Mouse (Mus musculus) lung, postnatal 14 days (tissue): ENCODE data around the gene Ccser2.
"Not testable (repeated sequence)": the region's sequence is repeated elsewhere in the genome, so short reads cannot be mapped to it uniquely, and the experiment has no call there.

Source experiments
- DNase-seq: peaks from one replicate; pipeline ENCODE4 v3.0.0; 2021

The Ccser2 gene

GRCm38 (mm10) chr14:36968628-36969147 lies at the start of gene Ccser2:
Ccser2 (minus strand) TSS chr14:36968777.
- DNase-seq, result peak; percentile 99

DNA sequence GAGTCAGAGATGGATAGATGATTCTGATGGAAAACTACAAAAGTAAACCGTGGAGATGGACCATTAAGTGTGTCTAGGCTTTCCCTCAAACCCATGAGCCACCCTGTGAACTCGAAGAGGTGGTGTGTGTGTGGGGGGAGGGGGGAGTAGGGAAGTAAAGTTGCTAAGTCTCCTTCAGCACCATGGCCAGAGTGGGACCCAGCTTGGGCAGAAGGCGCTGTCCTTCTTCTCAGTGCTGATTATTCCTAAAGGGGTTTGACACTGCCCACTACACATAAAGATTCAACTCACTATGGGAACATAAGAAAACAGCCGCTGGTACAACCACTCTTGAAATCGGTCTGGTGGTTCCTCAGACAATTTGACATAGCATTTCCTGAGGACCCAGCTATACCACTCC lies 47.3 kb upstream of the Ccser2 start:
- peak; percentile 37 for DNase-seq

GRCm38 (mm10) chr14:37013644-37014043 lies 45.1 kb upstream of the Ccser2 start:
- no peak for DNase-seq

GRCm38 (mm10) chr14:37009686-37010085 lies 41.1 kb upstream of the Ccser2 start:
- DNase-seq, result no peak

GRCm38 (mm10) chr14:37006489-37006888 lies 37.9 kb upstream of the Ccser2 start:
- DNase-seq, result no peak

- DNase-seq, result no peak
These were observed 37.3 kb upstream of the Ccser2 start for GRCm38 (mm10) chr14:37005865-37006264.

GRCm38 (mm10) chr14:37003431-37004095 lies 35.0 kb upstream of the Ccser2 start:
- DNase-seq, result no peak

DNA sequence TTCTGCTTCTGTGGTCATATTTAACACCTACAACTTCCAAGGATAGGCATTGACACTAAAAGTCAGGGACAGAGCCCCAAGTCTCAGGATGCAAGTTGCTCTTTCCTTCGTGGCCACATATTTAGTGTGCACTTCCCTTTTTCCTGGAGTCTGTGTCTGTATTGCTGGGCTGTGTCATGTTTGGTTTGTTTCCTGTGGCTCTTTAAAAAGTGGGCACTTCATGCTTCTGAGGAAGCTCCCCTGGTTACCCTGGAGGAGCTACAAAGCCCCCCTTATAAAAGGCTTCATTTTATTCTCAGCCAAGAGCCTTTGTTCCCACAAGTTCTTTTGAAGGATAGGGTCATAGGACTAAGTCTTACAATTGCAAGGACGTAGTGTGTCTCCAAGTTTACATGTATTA lies 34.3 kb upstream of the Ccser2 start:
- DNase-seq, result no peak

DNA sequence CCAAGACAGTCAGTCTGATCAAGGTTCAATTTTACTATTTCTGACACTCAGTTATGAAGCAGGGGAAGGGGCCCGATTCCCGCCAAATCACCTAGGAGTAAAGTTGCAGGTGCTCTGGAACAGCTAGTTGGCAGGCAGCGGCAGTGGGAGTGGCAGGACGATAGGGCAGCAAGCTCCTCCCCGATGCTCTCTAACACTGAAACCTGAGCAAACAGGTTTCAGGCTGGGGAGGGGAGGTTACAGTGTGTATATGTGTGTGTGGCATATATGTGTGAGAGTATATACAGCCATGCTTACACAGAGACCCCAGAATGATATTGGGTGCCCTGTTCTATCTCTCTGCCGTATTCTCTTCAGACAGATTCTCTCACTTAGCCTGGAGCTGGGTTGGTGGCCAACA lies 32.2 kb upstream of the Ccser2 start:
- DNase-seq, result not testable (repeated sequence)

DNA sequence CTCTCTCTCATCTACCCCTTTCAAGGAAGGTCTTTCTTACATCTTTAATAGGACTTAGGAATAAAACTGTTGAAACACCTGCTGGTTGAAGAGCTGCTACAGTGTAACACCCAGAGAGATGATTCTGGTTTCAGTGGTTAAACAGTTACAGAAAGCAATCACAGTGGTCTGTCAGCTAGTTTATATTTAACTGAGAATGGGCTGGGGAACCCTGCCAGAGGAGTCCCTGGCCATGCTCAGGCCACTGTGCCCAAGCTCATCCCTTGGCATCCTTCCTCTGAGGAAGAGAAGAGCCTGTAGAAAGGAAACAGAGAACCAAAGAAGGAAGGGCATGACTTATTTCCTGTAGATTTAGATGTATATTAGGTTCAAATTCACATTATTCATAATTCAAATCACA lies 21.2 kb upstream of the Ccser2 start:
- no peak for DNase-seq

GRCm38 (mm10) chr14:36985693-36986092 lies 17.1 kb upstream of the Ccser2 start:
- no peak for DNase-seq

DNA sequence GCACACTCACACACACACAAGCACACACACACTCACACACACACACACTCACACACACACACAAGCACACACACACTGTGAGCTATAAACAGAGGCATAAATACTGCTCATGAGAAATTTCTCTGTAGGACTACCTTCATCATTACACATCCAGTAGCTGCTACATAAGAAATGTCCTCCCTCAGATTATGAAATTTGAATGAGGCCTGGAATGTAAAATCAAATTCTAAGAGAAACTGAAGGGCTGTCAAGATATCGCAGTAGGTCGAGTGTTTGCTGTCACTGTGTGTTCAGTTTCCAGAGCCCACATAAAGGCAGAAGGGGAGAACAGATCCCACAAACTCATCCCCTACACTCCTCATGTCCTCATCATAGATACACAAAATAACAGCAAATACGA lies 6.4 kb upstream of the Ccser2 start:
- no peak for DNase-seq

DNA sequence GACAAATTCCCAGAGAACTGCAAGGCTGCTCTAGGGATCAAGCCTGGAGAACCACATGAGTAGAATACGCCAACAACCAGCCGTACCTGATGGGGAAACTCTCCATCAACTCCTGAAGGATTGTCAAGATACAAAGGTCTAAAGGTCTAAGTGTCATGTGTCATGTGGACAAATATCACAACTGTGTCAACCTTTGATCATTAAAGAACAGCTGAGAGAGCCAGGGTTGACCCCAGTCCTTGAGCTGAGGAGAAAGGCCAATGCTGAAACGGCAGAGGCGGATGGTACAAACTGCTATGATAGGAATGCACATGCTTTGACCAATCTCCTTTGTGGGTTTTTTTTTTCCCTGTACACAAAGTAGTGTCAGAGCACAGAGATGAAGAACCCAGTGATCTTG lies 2.6 kb upstream of the Ccser2 start:
- DNase-seq, result no peak

DNA sequence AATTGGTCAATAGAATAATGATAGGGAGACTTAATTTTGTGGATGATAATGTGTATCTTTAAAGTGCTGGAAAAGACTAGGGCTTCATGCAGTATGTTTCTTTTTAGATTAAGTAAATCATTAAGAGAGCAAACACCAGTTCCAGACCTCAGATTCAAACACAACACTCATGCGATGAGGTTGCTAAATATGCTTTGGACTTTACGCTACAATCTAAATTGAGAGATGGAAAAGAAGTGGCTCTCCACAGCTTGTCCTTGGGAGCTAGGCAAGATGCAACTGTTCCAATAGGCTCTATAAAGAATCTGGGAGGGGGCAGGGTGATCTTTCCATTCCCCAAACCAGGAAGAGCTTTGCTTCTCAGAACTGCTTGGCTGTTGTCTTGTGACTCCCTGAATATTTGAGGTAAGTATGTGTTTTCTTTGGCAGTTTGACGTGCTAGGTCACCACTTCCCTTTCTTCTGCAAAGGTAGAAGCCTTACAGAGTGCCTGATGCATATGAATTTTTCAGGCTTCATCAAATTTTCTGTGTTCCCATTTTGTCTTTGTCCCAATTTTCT lies 1.4 kb upstream of the Ccser2 start:
- DNase-seq, result no peak

DNA sequence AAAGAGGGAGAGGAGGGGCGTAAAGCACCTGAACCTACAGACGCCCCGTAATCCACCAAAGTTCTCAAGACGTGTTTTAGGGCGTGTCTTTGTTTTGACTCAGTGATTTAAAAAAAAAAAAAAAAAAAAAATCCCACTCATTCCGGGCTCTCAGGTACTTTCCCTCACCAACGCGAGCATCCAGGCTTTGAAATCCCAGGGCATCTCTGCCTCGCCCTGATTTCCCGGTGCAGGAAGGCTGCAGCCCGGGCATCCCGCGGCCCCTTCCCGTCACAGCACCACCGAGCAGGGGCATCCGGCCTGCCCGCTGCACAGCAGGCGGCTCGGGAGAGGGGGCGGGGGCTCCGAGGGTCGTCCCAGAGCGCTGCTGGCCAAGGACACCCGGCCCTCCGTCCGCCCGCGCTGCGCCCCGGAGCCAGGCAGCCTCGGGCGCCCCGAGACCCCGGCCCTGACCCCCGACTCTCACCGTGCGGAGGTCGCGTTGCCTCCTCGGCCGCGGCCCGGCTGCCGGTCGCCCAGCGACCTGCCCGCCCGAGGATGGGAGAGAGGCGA lies 425 bp downstream of the Ccser2 start:
- DNase-seq, result peak; percentile 58

- no peak for DNase-seq
These were observed 3.2 kb downstream of the Ccser2 start for GRCm38 (mm10) chr14:36965421-36965820.

- DNase-seq, result no peak
These were observed 6.1 kb downstream of the Ccser2 start for GRCm38 (mm10) chr14:36962477-36962876.

DNA sequence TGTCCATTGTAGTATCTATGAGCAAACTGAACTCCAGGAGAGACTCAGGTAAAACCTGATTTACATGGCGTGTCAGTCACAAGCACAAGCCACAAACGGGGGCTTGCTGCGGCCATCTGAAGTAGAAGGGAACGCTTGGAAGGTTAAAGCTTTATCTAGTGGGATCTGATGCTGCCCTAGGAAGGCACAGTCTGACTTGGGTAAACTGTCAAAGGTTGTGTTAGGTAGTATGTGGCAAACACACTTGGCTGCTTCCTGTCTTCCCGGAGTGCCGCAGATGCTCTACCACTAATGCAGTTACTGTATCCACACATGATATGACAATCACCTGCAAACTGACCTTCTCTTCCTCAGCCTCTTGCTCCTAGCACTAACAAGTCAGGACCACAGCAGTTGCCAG lies 10.9 kb downstream of the Ccser2 start:
- DNase-seq, result no peak

DNA sequence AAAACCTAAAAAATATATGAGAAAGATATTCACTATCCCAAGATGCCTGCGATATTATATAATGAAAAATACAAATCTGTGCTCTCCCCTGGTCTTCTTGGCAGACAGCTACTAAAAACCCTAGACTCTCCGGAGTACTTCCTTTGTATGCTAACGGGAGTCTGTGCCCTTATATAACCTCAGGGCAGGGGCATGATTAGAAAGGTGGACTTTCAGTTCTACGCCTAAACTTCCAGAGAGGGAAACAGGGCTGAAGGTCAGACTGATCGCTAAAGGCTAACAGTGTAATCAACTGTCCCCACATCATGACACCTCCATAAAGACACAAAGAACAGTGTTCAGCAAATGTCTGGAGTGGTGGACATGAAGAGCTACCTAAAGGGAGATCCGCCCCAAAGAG lies 11.3 kb downstream of the Ccser2 start:
- no peak for DNase-seq

- DNase-seq, result no peak
These were observed 11.9 kb downstream of the Ccser2 start for GRCm38 (mm10) chr14:36956717-36957116.

GRCm38 (mm10) chr14:36952687-36953426 lies 15.7 kb downstream of the Ccser2 start:
- DNase-seq, result no peak

DNA sequence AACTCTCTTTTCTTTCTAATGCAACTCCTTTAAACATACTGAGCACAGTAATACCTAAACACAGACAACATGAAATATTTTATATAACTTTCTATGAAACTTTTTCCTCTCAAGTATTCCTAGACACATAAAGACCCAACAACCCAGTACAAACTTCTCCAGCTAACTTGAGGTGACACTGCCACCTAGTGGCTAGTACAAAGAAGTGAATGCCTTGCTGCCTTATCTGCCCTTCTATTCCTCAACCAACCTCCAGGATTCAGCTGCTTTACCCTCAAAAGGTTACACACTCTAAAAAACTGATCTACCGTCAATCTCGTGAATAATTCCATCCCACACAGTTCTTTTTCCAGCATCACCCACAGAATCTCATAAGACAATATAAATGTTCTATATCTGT lies 16.4 kb downstream of the Ccser2 start:
- DNase-seq, result peak; percentile 41

GRCm38 (mm10) chr14:36942716-36943115 lies 25.9 kb downstream of the Ccser2 start:
- no peak for DNase-seq

DNA sequence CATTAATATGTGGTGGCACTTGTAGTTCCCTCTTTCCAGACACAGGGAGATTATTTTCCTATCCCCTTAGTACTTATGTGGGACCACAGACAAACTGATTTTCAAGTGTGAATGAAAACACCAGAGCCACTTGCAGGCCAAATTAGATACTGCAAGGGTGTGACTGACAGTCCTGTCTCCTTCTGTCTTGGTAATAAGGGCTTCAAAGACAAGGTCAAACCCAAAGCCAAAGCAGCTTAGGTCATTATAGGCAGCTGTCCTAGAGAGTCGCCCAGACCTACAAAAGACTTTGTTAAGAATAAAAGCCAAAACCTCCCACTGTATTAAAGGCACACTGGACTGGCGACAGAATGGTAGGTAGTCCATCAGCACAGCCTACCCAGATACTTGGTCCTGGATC lies 30.6 kb downstream of the Ccser2 start:
- no peak for DNase-seq
